Mouse (Mus musculus): ENCODE data around the gene Ascc1. TPM values are rescaled to one million over a fixed set of nuclear protein-coding genes. Genes with fewer than 3 reads are reported as not detected.

The Ascc1 gene
- polyA plus RNA-seq, 1 experiment = 52.9 TPM

DNA sequence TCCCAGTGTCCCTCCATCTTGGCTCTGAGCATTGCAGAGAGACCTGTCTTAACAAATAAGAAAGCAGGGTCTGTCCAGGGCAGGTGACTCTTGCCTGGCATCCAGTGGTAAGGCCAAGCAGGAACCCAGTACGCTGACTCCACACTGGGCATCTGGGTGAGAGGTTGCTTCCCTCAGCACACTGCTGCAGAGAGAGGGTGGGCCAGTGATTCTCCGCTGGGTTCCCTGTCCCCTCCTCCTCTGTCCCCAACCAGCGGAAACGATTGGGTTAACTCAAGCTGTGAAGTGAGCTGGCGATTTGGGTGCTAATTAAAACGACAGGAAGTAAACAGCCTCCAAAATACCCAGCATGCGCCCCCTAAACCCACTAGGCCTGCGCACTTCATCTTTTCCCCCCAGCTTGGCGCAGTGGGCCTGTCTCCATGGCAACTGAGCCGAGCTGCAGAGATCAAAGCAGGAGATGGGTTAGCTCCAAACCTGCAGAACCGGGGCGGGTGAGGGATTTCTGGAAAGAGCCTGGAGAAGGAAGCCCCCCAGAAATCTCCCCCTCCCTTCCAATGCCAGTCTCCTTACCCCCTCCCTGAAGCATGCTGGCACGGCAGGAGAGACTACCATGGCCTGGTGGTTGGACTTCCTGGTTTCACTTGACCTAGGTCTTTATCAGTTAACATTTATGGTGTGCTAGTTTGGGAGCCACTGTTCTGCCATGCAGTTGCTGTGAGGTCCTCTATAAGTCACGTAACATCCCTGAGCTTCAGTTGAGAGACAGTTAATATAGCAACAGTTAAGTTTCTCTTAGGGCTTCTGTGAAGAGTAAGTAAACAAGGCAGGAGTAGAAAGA lies 113.0 kb downstream of the Ascc1 start:
- Histone ChIP-seq H3K9ac (ENCODE audit: low read depth, poor library complexity, severe bottlenecking) (no peak overlapping the region), H3K4me3 (ENCODE audit: low read depth, low read length) (no peak overlapping the region)

DNA sequence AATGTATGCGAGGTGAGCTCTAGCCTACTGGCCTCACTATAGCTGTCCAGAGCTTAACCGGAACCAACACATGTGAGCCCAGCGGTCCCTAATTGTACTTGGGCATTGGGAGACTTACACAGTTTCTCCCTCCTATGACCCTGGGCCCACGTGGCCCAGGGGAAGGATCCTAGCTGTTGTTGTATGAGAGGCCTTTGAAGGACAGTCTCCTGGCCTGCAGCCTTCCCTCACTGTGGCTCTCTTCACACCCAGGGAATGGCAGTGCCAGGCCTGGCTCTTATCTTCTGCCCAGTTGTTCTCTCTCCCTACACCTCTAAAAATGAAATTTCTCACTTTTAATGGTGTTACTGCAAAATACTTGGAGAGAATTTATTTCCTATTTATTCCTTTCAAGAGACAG lies 114.4 kb downstream of the Ascc1 start:
- Histone ChIP-seq H3K27me3 (ENCODE audit: control insufficient read depth, insufficient read depth, low read length, poor library complexity, severe bottlenecking) (no peaks in the 10 kb centered on the region), H3K9ac (ENCODE audit: low read depth, poor library complexity, severe bottlenecking) (no peak overlapping the region), H3K4me1 (ENCODE audit: control insufficient read depth, insufficient read depth, low read length) (peaks cover 2% of the 10 kb centered on the region), H3K27ac (ENCODE audit: insufficient read depth, low read length) (no peak overlapping the region), H3K36me3 (ENCODE audit: control insufficient read depth, insufficient read depth, low read length, poor library complexity, severe bottlenecking) (no peaks in the 10 kb centered on the region), H3K4me3 (ENCODE audit: low read depth, low read length) (no peak overlapping the region), H3K9me3 (replicated peaks; ENCODE audit: control insufficient read depth, insufficient read depth, low read length, poor library complexity, severe bottlenecking) (no peaks in the 10 kb centered on the region)
- TF ChIP-seq CTCF (IDR thresholded peaks at IDR 0.05; ENCODE audit: low read depth, low read length) (no peak), EP300 (IDR thresholded peaks at IDR 0.05; ENCODE audit: insufficient read depth, low read depth, low read length) (no peak), POLR2A (IDR thresholded peaks at IDR 0.05; ENCODE audit: insufficient read depth, low read length) (no peak)

More for the DNA sequence above, 113.0 kb downstream of the Ascc1 start:
- Histone ChIP-seq H3K4me1 (ENCODE audit: control insufficient read depth, insufficient read depth, low read length) (peaks cover 2% of the 10 kb centered on the region), H3K36me3 (ENCODE audit: control insufficient read depth, insufficient read depth, low read length, poor library complexity, severe bottlenecking) (no peaks in the 10 kb centered on the region), H3K27ac (ENCODE audit: insufficient read depth, low read length) (no peak overlapping the region), H3K27me3 (ENCODE audit: control insufficient read depth, insufficient read depth, low read length, poor library complexity, severe bottlenecking) (no peaks in the 10 kb centered on the region), H3K9me3 (replicated peaks; ENCODE audit: control insufficient read depth, insufficient read depth, low read length, poor library complexity, severe bottlenecking) (no peaks in the 10 kb centered on the region)
- TF ChIP-seq CTCF (IDR thresholded peaks at IDR 0.05; ENCODE audit: low read depth, low read length) (no peak), POLR2A (IDR thresholded peaks at IDR 0.05; ENCODE audit: insufficient read depth, low read length) (no peak), EP300 (IDR thresholded peaks at IDR 0.05; ENCODE audit: insufficient read depth, low read depth, low read length) (no peak)

DNA sequence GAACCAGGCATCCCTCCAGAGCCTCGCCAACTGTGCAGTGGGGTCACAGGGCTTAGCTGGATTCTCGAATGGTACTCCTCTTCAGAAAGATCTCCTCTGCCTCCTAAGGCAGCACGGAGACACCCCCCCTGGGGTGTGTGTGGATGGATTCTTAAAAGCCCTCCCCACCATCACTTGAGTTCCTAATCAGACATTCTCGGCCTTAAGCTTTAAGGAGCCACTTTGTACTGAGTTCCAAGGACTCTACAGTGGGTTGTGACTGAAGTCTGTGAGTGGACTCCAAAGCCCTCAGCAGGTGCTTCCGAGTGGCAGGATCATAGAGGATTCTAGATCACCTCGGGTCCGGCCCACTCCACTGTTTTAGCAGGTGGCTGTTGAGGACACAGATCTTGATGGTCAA lies 115.9 kb downstream of the Ascc1 start:
- Histone ChIP-seq H3K27ac (ENCODE audit: insufficient read depth, low read length) (no peak overlapping the region), H3K4me1 (ENCODE audit: control insufficient read depth, insufficient read depth, low read length) (peaks cover 2% of the 10 kb centered on the region), H3K36me3 (ENCODE audit: control insufficient read depth, insufficient read depth, low read length, poor library complexity, severe bottlenecking) (no peaks in the 10 kb centered on the region), H3K4me3 (ENCODE audit: low read depth, low read length) (no peak overlapping the region), H3K9ac (ENCODE audit: low read depth, poor library complexity, severe bottlenecking) (no peak overlapping the region), H3K27me3 (ENCODE audit: control insufficient read depth, insufficient read depth, low read length, poor library complexity, severe bottlenecking) (no peaks in the 10 kb centered on the region), H3K9me3 (replicated peaks; ENCODE audit: control insufficient read depth, insufficient read depth, low read length, poor library complexity, severe bottlenecking) (no peaks in the 10 kb centered on the region)
- no peak for TF ChIP-seq CTCF (IDR thresholded peaks at IDR 0.05; ENCODE audit: low read depth, low read length)
- no peak for TF ChIP-seq EP300 (IDR thresholded peaks at IDR 0.05; ENCODE audit: insufficient read depth, low read depth, low read length)
- no peak for TF ChIP-seq POLR2A (IDR thresholded peaks at IDR 0.05; ENCODE audit: insufficient read depth, low read length)

DNA sequence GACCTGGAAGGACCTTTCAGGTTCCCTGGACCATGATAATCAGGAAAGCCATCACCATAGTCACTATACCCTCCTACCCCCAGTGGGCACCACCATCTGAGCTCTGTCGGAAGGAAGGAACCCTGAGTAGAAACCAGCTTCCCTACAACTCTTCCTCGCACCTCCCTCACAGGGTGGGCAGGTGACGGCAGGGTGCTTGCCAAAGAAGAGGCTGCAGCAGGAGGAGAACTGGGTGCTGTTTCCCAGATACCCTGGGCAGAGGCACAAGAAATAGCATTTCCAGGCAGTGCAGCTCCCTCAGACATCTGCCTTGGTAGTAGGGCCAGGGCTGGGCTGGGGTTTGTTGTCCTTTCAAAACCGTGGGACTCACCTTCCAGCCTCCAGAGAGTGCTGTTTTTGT lies 118.0 kb downstream of the Ascc1 start:
- Histone ChIP-seq H3K9me3 (replicated peaks; ENCODE audit: control insufficient read depth, insufficient read depth, low read length, poor library complexity, severe bottlenecking) (no peaks in the 10 kb centered on the region), H3K36me3 (ENCODE audit: control insufficient read depth, insufficient read depth, low read length, poor library complexity, severe bottlenecking) (no peaks in the 10 kb centered on the region), H3K9ac (ENCODE audit: low read depth, poor library complexity, severe bottlenecking) (no peak overlapping the region), H3K4me1 (ENCODE audit: control insufficient read depth, insufficient read depth, low read length) (peaks cover 2% of the 10 kb centered on the region), H3K4me3 (ENCODE audit: low read depth, low read length) (no peak overlapping the region), H3K27ac (ENCODE audit: insufficient read depth, low read length) (no peak overlapping the region), H3K27me3 (ENCODE audit: control insufficient read depth, insufficient read depth, low read length, poor library complexity, severe bottlenecking) (no peaks in the 10 kb centered on the region)
- TF ChIP-seq POLR2A (IDR thresholded peaks at IDR 0.05; ENCODE audit: insufficient read depth, low read length) (no peak), EP300 (IDR thresholded peaks at IDR 0.05; ENCODE audit: insufficient read depth, low read depth, low read length) (no peak), CTCF (IDR thresholded peaks at IDR 0.05; ENCODE audit: low read depth, low read length) (no peak)

DNA sequence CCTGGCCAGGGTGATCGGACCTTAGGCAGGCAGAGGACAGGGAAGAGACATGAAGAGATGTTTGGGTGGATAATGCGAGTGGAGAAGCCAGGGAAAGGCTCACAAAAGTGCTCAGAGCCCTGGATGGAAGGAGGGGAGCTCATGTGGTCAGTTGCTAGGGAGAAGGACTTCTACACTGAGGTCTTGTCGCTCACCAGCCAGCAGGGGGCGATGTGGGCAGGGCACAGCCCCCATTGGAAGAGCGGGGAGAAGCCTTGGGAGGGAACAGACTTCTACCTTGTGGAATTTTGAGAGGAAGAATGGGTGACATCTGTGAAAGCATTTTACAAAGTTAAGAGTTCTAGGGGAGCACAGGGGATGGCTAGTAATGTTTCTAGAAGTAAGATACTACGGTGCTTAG lies 121.5 kb downstream of the Ascc1 start:
- peaks cover 2% of the 10 kb centered on the region for H3K4me1 ChIP-seq (ENCODE audit: control insufficient read depth, insufficient read depth, low read length)
- no peaks in the 10 kb centered on the region for H3K27me3 ChIP-seq (ENCODE audit: control insufficient read depth, insufficient read depth, low read length, poor library complexity, severe bottlenecking)
- H3K9me3 ChIP-seq (replicated peaks; ENCODE audit: control insufficient read depth, insufficient read depth, low read length, poor library complexity, severe bottlenecking) = no peaks in the 10 kb centered on the region
- TF ChIP-seq CTCF (IDR thresholded peaks at IDR 0.05; ENCODE audit: low read depth, low read length) (peak; percentile 98), EP300 (IDR thresholded peaks at IDR 0.05; ENCODE audit: insufficient read depth, low read depth, low read length) (no peak)
- no peak overlapping the region for H3K4me3 ChIP-seq (ENCODE audit: low read depth, low read length)
- no peaks in the 10 kb centered on the region for H3K36me3 ChIP-seq (ENCODE audit: control insufficient read depth, insufficient read depth, low read length, poor library complexity, severe bottlenecking)
- H3K9ac ChIP-seq (ENCODE audit: low read depth, poor library complexity, severe bottlenecking) = no peak overlapping the region
- H3K27ac ChIP-seq (ENCODE audit: insufficient read depth, low read length) = no peak overlapping the region

DNA sequence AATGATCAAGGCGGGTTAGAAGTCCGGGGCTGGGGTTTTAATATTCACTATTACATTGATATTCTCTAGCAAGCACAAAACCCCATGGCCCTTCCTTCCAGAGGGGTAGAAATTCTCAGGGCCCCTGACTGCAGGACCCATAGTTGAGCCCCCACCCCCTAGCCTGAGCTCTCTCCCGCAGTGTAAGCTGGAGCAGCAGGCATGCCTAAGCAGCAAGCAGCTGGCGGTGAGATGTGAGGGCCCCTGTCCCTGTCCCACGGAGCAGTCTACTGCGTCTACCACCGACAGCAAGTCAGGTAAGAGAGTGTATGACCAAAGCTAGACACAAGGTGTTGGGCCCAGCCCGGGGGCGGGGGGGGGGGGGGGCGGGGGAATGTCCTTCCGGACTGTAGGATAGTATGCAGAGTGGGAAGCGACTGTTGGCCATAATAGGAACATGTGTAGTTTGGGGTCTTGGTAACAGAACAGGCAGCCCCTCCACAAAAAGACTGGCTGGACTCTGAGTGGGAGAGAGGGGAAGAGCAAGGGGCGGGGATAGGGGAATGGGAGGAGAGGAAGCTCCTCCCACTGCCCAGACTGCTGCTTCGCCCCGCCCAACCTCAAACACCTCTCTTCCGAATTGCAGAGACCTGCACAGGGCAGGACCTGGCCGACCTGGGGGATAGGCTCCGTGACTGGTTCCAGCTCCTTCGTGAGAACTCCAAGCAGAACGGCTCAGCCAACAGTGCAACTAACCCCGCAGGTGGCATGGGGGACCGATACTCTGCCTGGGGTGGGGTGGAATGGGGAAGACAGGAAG lies 123.1 kb downstream of the Ascc1 start:
- TF ChIP-seq EP300 (IDR thresholded peaks at IDR 0.05; ENCODE audit: insufficient read depth, low read depth, low read length) (no peak), POLR2A (IDR thresholded peaks at IDR 0.05; ENCODE audit: insufficient read depth, low read length) (no peak), CTCF (IDR thresholded peaks at IDR 0.05; ENCODE audit: low read depth, low read length) (no peak)
- Histone ChIP-seq H3K36me3 (ENCODE audit: control insufficient read depth, insufficient read depth, low read length, poor library complexity, severe bottlenecking) (no peaks in the 10 kb centered on the region), H3K4me3 (ENCODE audit: low read depth, low read length) (peak overlapping the region; percentile 54), H3K27me3 (ENCODE audit: control insufficient read depth, insufficient read depth, low read length, poor library complexity, severe bottlenecking) (no peaks in the 10 kb centered on the region), H3K9ac (ENCODE audit: low read depth, poor library complexity, severe bottlenecking) (peak overlapping the region; percentile 14; the same call in 1 of the 2 replicates), H3K27ac (ENCODE audit: insufficient read depth, low read length) (no peak overlapping the region), H3K4me1 (ENCODE audit: control insufficient read depth, insufficient read depth, low read length) (no peaks in the 10 kb centered on the region), H3K9me3 (replicated peaks; ENCODE audit: control insufficient read depth, insufficient read depth, low read length, poor library complexity, severe bottlenecking) (no peaks in the 10 kb centered on the region)
